Mouse (Mus musculus) myocyte (in vitro differentiated cells): ENCODE measurements at regions not wholly inside any gene's neighbourhood (a gene's known extent, or its start where the extent isn't known, plus 50 kb on each side); places are given as distances from the start of the nearest gene placed in this dataset.

Source experiments
- H3K27me3 ChIP-seq: one replicate; pipeline ENCODE4 v1.6.1; 2011; ENCODE audit not compliant: control insufficient read depth, insufficient read depth, insufficient read length
- H3K36me3 ChIP-seq: one replicate; pipeline ENCODE4 v1.6.1; 2011; ENCODE audit not compliant: control insufficient read depth, insufficient read depth
- H3K4me2 ChIP-seq: one replicate; pipeline ENCODE4 v1.6.1; 2011; ENCODE audit warnings: low read depth, control low read depth
- H3K4me3 ChIP-seq: one replicate; pipeline ENCODE4 v1.5.1; 2011; ENCODE audit warnings: mild to moderate bottlenecking, control low read depth, moderate library complexity
- H3K79me2 ChIP-seq: one replicate; pipeline ENCODE4 v1.6.1; 2011; ENCODE audit not compliant: control insufficient read depth, insufficient read depth
- H3ac ChIP-seq: one replicate; pipeline ENCODE4 v1.6.1; 2011; ENCODE audit not compliant: control insufficient read depth, insufficient read length
- CEBPB ChIP-seq: IDR thresholded peaks from 2 replicates; pipeline ENCODE4 v1.6.1; 2011; ENCODE audit warnings: mild to moderate bottlenecking, moderate library complexity; ENCODE audit not compliant: poor library complexity, insufficient read depth, severe bottlenecking
- E2F4 ChIP-seq: IDR thresholded peaks from one replicate; pipeline ENCODE4 v1.6.1; 2011; ENCODE audit warnings: mild to moderate bottlenecking, control low read depth, moderate library complexity; ENCODE audit not compliant: insufficient read depth
- MAX ChIP-seq: IDR thresholded peaks from one replicate; pipeline ENCODE4 v1.6.1; 2011; ENCODE audit warnings: low read depth, mild to moderate bottlenecking, control low read depth
- MYOD1 ChIP-seq, 3 experiments: IDR thresholded peaks; one replicate each; pipeline ENCODE4 v1.6.1; 2011; ENCODE audit warnings: control low read depth in 2 of 3, low read depth in 2 of 3, mild to moderate bottlenecking in 2 of 3, moderate library complexity in 1 of 3; ENCODE audit not compliant: insufficient read length in 2 of 3, control insufficient read depth in 1 of 3
- MYOG ChIP-seq, 3 experiments: IDR thresholded peaks; one replicate each; pipeline ENCODE4 v1.6.1; 2011; ENCODE audit warnings: control low read depth in 2 of 3, low read depth in 2 of 3, mild to moderate bottlenecking in 2 of 3; ENCODE audit not compliant: insufficient read length in 2 of 3, control insufficient read depth in 1 of 3, insufficient read depth in 1 of 3
- POLR2A ChIP-seq: IDR thresholded peaks from one replicate; pipeline ENCODE4 v1.6.1; 2011; ENCODE audit warnings: low read depth, mild to moderate bottlenecking, control low read depth, moderate library complexity; ENCODE audit not compliant: insufficient read length
- POLR2AphosphoS2 ChIP-seq: IDR thresholded peaks from one replicate; pipeline ENCODE4 v1.6.1; 2011; ENCODE audit warnings: low read depth, control low read depth; ENCODE audit not compliant: insufficient read length
- REST ChIP-seq: IDR thresholded peaks from one replicate; pipeline ENCODE4 v1.6.1; 2011; ENCODE audit warnings: mild to moderate bottlenecking, control low read depth, moderate library complexity; ENCODE audit not compliant: insufficient read depth, insufficient read length
- SRF ChIP-seq: IDR thresholded peaks from one replicate; pipeline ENCODE4 v1.6.1; 2011; ENCODE audit warnings: low read depth; ENCODE audit not compliant: control insufficient read depth, insufficient read length
- TCF12 ChIP-seq: IDR thresholded peaks from one replicate; pipeline ENCODE4 v1.6.1; 2011; ENCODE audit warnings: mild to moderate bottlenecking, control low read depth; ENCODE audit not compliant: poor library complexity, insufficient read depth, severe bottlenecking
- TCF3 ChIP-seq: IDR thresholded peaks from one replicate; pipeline ENCODE4 v1.6.1; 2011; ENCODE audit warnings: low read depth, control low read depth; ENCODE audit not compliant: insufficient read length
- USF1 ChIP-seq: IDR thresholded peaks from one replicate; pipeline ENCODE4 v1.6.1; 2011; ENCODE audit warnings: low read depth, mild to moderate bottlenecking, control low read depth, moderate library complexity

DNA sequence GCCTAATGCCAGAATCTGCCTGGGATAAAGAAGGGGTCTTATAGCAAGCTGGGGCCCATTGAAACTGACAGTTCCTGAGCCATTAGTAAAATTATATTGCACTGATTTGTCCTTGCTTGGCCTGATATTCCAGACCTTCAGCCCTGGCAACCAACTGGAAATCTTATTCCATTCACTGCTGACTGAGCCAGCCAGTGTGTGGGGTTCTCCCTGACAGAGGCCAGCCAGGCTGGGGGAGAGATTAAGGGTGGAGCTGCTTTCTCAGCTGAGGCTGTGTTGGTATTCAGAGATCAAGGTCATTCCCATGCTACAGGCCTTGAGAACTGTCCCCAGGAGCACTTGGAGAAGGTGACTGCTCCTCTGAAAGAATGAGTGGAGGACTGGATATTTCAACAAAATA lies 226.9 kb downstream of the Ar start:
- Histone ChIP-seq H3K79me2 (no peaks in the 10 kb centered on the region), H3K27me3 (no peaks in the 10 kb centered on the region), H3K4me2 (no peak overlapping the region), H3K4me3 (no peak overlapping the region), H3ac (no peak overlapping the region), H3K36me3 (no peaks in the 10 kb centered on the region)
- TF ChIP-seq POLR2AphosphoS2 (no peak), SRF (no peak), TCF3 (no peak), MYOG (IDR thresholded peaks at IDR 0.05; ENCODE audit: control insufficient read depth in 1 of 3, insufficient read depth in 1 of 3, insufficient read length in 2 of 3, low read depth in 2 of 3) (no peak), POLR2A (no peak), E2F4 (no peak), USF1 (no peak), CEBPB (no peak), MAX (no peak)

GRCm38 (mm10) chrX:98380247-98380905 lies 231.8 kb downstream of the Ar start:
- TF ChIP-seq MYOG (IDR thresholded peaks at IDR 0.05; ENCODE audit: control insufficient read depth in 1 of 3, insufficient read depth in 1 of 3, insufficient read length in 2 of 3, low read depth in 2 of 3): no peak
- TF ChIP-seq TCF12: no peak
- TF ChIP-seq USF1: no peak
- no peak for TF ChIP-seq E2F4
- TF ChIP-seq MYOD1 (IDR thresholded peaks at IDR 0.05; ENCODE audit: control insufficient read depth in 1 of 3, insufficient read length in 2 of 3, low read depth in 2 of 3): peak in 1 of 3 experiments; percentile 36
- TF ChIP-seq REST: no peak
- TF ChIP-seq POLR2A: no peak
- Histone ChIP-seq H3K79me2 (no peaks in the 10 kb centered on the region), H3K27me3 (no peaks in the 10 kb centered on the region), H3ac (no peak overlapping the region), H3K36me3 (no peaks in the 10 kb centered on the region), H3K4me2 (peak overlapping the region; percentile 45), H3K4me3 (no peak overlapping the region)

GRCm38 (mm10) chrX:98384017-98384416 lies 235.4 kb downstream of the Ar start:
- Histone ChIP-seq H3K36me3 (no peaks in the 10 kb centered on the region), H3ac (no peak overlapping the region), H3K79me2 (no peaks in the 10 kb centered on the region), H3K4me3 (no peak overlapping the region), H3K27me3 (no peaks in the 10 kb centered on the region), H3K4me2 (no peak overlapping the region)
- TF ChIP-seq POLR2A: no peak
- TF ChIP-seq MYOD1 (IDR thresholded peaks at IDR 0.05; ENCODE audit: control insufficient read depth in 1 of 3, insufficient read length in 2 of 3, low read depth in 2 of 3): no peak
- TF ChIP-seq E2F4: no peak
- TF ChIP-seq TCF12: no peak
- no peak for TF ChIP-seq POLR2AphosphoS2

DNA sequence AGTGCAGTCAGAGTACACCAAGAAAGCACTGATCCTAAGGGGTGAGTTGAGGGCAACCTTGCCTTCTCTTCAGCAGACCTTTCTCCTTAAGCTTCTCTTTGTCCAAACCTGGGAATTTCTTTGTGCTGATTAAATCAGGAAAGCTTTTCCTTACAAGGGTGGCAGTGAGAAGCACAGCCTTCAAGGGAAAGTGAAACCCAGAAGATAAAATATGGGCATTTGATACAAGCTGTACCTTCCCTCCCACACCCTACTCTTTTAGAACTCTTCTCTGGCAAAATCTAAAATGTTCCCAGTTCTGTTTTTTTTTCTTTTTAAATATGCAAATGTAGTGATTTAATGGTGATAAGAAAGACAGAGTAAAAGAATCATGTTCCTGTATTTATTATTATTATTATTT lies 243.8 kb downstream of the Ar start:
- Histone ChIP-seq H3K79me2 (no peaks in the 10 kb centered on the region), H3ac (no peak overlapping the region), H3K4me2 (no peak overlapping the region), H3K36me3 (no peaks in the 10 kb centered on the region), H3K4me3 (no peak overlapping the region), H3K27me3 (no peaks in the 10 kb centered on the region)
- no peak for TF ChIP-seq MYOG (IDR thresholded peaks at IDR 0.05; ENCODE audit: control insufficient read depth in 1 of 3, insufficient read depth in 1 of 3, insufficient read length in 2 of 3, low read depth in 2 of 3)
- TF ChIP-seq POLR2A: no peak
- TF ChIP-seq TCF12: no peak
- TF ChIP-seq USF1: no peak
- TF ChIP-seq TCF3: no peak

DNA sequence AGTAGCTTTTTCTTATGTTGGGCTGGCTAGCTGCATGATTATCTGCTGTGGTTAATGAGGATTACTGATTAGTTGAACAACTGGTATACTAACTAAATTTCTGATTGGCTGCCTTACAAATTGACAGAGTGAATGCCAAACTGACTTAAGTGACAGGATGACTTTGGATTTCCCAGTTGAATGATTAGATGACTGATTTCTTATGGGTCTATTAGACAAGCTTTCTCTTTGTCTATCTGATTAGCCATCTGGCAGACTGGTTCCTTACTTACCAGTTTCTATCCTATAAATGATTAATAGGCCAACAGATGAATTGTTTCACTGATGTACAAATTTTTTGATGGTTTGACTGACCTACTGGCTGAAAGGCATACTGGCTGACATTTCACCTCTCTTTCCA lies 260.5 kb downstream of the Ar start:
- Histone ChIP-seq H3K79me2 (no peaks in the 10 kb centered on the region), H3K4me2 (no peak overlapping the region), H3ac (no peak overlapping the region), H3K36me3 (no peaks in the 10 kb centered on the region), H3K27me3 (no peaks in the 10 kb centered on the region), H3K4me3 (no peak overlapping the region)
- TF ChIP-seq MYOD1 (IDR thresholded peaks at IDR 0.05; ENCODE audit: control insufficient read depth in 1 of 3, insufficient read length in 2 of 3, low read depth in 2 of 3) (no peak), REST (no peak), TCF3 (no peak), MYOG (IDR thresholded peaks at IDR 0.05; ENCODE audit: control insufficient read depth in 1 of 3, insufficient read depth in 1 of 3, insufficient read length in 2 of 3, low read depth in 2 of 3) (no peak), USF1 (no peak), POLR2A (no peak), MAX (no peak), TCF12 (no peak), E2F4 (no peak), SRF (no peak), CEBPB (no peak)

GRCm38 (mm10) chrX:98419437-98419836 lies 270.9 kb downstream of the Ar start:
- Histone ChIP-seq H3K4me2 (no peak overlapping the region), H3K36me3 (no peaks in the 10 kb centered on the region), H3ac (no peak overlapping the region), H3K4me3 (no peak overlapping the region), H3K79me2 (no peaks in the 10 kb centered on the region), H3K27me3 (no peaks in the 10 kb centered on the region)
- no peak for TF ChIP-seq POLR2A
- TF ChIP-seq MYOG (IDR thresholded peaks at IDR 0.05; ENCODE audit: control insufficient read depth in 1 of 3, insufficient read depth in 1 of 3, insufficient read length in 2 of 3, low read depth in 2 of 3): no peak
- no peak for TF ChIP-seq CEBPB
- no peak for TF ChIP-seq SRF
- no peak for TF ChIP-seq MAX
- no peak for TF ChIP-seq REST
- no peak for TF ChIP-seq MYOD1 (IDR thresholded peaks at IDR 0.05; ENCODE audit: control insufficient read depth in 1 of 3, insufficient read length in 2 of 3, low read depth in 2 of 3)
- no peak for TF ChIP-seq POLR2AphosphoS2
- TF ChIP-seq USF1: no peak
- no peak for TF ChIP-seq TCF3
- no peak for TF ChIP-seq TCF12
- TF ChIP-seq E2F4: no peak
